Mouse (Mus musculus): Measurements from ENCODE around the gene Tnrc6c. TPM values are rescaled to one million over a fixed set of nuclear protein-coding genes. Genes with fewer than 3 reads are reported as not detected.
"Not testable (repeated sequence)": the region's sequence is repeated elsewhere in the genome, so short reads cannot be mapped to it uniquely, and the experiment has no call there.

Gene Tnrc6c
- polyA plus RNA-seq, 1 experiment from 2014 or later = 7.4 TPM

GRCm38 (mm10) chr11:117783089-117783488, 129.0 kb downstream of the Tnrc6c start:
- peak overlapping the region; percentile 79 for H3K4me3 ChIP-seq
- peak overlapping the region; percentile 93 for H3K27ac ChIP-seq
- peaks cover 42% of the 10 kb centered on the region for H3K27me3 ChIP-seq (ENCODE audit: insufficient read depth, poor library complexity, severe bottlenecking)
- peak; percentile 93 for DNase-seq (ENCODE audit: low spot score)
- 5% methylated on average over 31 of the region's 31 CpGs for whole genome bisulfite sequencing
- no peaks in the 10 kb centered on the region for H3K9me3 ChIP-seq
- H3K36me3 ChIP-seq = peaks cover 6% of the 10 kb centered on the region; the same call in 1 of the 2 replicates
- peaks cover 56% of the 10 kb centered on the region for H3K4me1 ChIP-seq

- Histone ChIP-seq H3K4me3 (peak overlapping the region; percentile 79), H3K4me1 (peaks cover 49% of the 10 kb centered on the region), H3K27ac (peak overlapping the region; percentile 93), H3K36me3 (no peaks in the 10 kb centered on the region), H3K27me3 (ENCODE audit: insufficient read depth, poor library complexity, severe bottlenecking) (peaks cover 43% of the 10 kb centered on the region), H3K9me3 (no peaks in the 10 kb centered on the region)
- WGBS = 40% methylated on average over 10 of the region's 10 CpGs
- DNase-seq (ENCODE audit: low spot score) = peak; percentile 89
These were observed 129.7 kb downstream of the Tnrc6c start for GRCm38 (mm10) chr11:117783683-117784309.

DNA sequence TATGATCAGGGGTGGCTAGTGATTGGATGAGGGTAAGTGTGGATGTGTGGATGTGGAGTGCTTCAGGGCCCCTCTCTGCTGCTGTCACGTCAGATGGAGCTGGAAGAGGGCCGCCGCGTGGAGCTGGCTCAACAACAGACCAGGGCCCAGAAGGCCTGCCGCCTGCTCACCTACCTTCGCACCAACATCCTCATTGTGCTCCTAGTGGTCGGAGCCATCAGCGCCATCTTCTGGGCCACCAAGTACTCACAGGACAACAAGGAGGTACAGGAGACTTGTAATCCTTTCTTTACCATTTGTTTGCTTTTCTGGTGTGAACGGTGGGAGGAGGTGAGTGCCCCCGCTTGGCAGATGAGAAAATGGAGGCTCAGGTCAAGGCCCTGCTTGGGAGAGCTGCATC, 132.2 kb downstream of the Tnrc6c start:
- Histone ChIP-seq H3K9me3 (no peaks in the 10 kb centered on the region), H3K4me3 (no peak overlapping the region), H3K27me3 (ENCODE audit: insufficient read depth, poor library complexity, severe bottlenecking) (peaks cover 61% of the 10 kb centered on the region), H3K36me3 (no peaks in the 10 kb centered on the region), H3K27ac (no peak overlapping the region), H3K4me1 (peaks cover 38% of the 10 kb centered on the region)
- peak; percentile 87 for DNase-seq (ENCODE audit: low spot score)
- WGBS = 9% methylated on average over 10 of the region's 10 CpGs

- DNase-seq (ENCODE audit: low spot score); H3K36me3 ChIP-seq; H3K4me3 ChIP-seq; H3K27ac ChIP-seq; H3K9me3 ChIP-seq: not testable (repeated sequence)
- Histone ChIP-seq H3K4me1 (peaks cover 30% of the 10 kb centered on the region), H3K27me3 (ENCODE audit: insufficient read depth, poor library complexity, severe bottlenecking) (peaks cover 53% of the 10 kb centered on the region)
- 85% methylated on average over 7 of the region's 7 CpGs for WGBS
These were observed 134.4 kb downstream of the Tnrc6c start for GRCm38 (mm10) chr11:117788481-117788880.

GRCm38 (mm10) chr11:117790286-117790685, 136.2 kb downstream of the Tnrc6c start:
- Histone ChIP-seq H3K9me3 (no peaks in the 10 kb centered on the region), H3K27ac (peak overlapping the region; percentile 56), H3K4me3 (peak overlapping the region; percentile 42), H3K36me3 (no peaks in the 10 kb centered on the region), H3K4me1 (peaks cover 30% of the 10 kb centered on the region), H3K27me3 (ENCODE audit: insufficient read depth, poor library complexity, severe bottlenecking) (peaks cover 35% of the 10 kb centered on the region)
- WGBS = 8% methylated on average over 14 of the region's 14 CpGs
- DNase-seq (ENCODE audit: low spot score) = peak; percentile 87

DNA sequence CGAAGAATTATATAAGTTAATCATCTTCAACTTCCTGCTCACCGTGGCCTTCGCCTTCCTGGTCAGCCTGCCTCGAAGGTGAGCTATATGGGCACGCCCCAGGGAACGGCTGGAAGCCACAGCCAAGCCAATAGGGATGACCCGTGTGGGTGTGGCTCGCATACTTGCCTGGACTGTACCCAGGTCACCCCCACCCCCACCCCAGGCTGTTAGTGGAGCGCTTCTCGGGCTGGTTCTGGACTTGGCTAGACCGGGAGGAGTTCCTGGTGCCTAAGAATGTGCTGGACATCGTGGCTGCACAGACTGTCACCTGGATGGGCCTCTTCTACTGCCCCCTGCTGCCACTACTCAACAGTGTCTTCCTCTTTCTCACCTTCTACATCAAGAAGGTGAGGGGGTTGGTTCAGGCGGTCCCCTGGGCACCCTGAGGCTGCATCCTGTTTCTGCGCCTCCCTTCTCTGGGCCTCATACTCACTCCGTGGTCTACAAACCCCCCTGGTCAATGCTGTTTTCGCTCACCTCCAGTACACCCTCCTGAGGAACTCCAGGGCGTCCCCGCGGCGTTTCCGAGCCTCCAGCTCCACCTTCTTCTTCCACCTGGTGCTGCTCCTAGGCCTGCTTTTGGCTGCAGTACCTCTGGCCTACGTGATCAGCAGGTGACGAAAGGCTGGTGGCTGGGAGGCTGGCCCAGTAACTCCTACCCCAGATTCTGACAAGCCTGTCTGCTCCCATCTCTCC, 136.8 kb downstream of the Tnrc6c start:
- WGBS = 26% methylated on average over 23 of the region's 23 CpGs
- Histone ChIP-seq H3K27me3 (ENCODE audit: insufficient read depth, poor library complexity, severe bottlenecking) (peaks cover 35% of the 10 kb centered on the region), H3K4me1 (peaks cover 30% of the 10 kb centered on the region), H3K27ac (peak overlapping the region; percentile 56), H3K9me3 (no peaks in the 10 kb centered on the region), H3K4me3 (peak overlapping the region; percentile 42), H3K36me3 (no peaks in the 10 kb centered on the region)
- peak; percentile 87 for DNase-seq (ENCODE audit: low spot score)

GRCm38 (mm10) chr11:117791441-117791761, 137.3 kb downstream of the Tnrc6c start:
- no peaks in the 10 kb centered on the region for H3K36me3 ChIP-seq
- no peaks in the 10 kb centered on the region for H3K9me3 ChIP-seq
- H3K27me3 ChIP-seq (ENCODE audit: insufficient read depth, poor library complexity, severe bottlenecking) = peaks cover 35% of the 10 kb centered on the region
- H3K27ac ChIP-seq = peak overlapping the region; percentile 56; the same call in 1 of the 2 replicates
- H3K4me3 ChIP-seq = no peak overlapping the region
- peaks cover 35% of the 10 kb centered on the region for H3K4me1 ChIP-seq
- no peak for DNase-seq (ENCODE audit: low spot score)
- WGBS = 74% methylated on average over 9 of the region's 9 CpGs

DNA sequence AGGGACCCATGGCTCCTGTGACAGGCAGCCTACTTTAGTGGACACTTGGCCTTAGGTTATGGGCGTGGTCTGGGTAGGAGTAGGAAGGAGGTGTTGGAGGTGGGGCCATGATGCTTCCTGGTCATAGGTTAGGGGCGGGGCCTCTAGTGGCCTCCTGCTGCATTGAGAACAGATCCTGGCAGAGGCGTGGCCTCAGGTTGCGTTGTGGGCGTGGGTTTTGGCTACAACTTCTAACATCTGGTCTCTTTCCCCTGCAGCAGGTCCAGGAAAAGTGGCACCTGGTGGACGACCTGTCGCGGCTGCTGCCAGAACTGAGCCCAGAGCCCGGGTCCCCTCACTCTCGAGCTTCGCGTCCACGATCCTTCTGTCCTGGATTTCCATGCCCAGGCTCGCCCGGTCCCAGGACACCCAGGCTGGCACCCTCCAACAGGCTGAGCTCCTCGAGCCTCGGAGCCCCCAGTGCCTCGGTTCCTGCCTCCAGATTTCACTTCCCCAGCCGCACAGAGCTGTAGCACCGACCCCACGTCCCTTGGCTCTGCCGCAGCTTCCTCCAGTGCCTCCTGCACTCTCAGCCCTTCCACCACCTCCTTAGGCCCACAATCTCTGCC, 138.3 kb downstream of the Tnrc6c start:
- DNase-seq (ENCODE audit: low spot score) = peak; percentile 96
- Histone ChIP-seq H3K9me3 (no peaks in the 10 kb centered on the region), H3K4me1 (peaks cover 41% of the 10 kb centered on the region), H3K36me3 (no peaks in the 10 kb centered on the region), H3K27ac (peak overlapping the region; percentile 73), H3K27me3 (ENCODE audit: insufficient read depth, poor library complexity, severe bottlenecking) (peaks cover 36% of the 10 kb centered on the region), H3K4me3 (peak overlapping the region; percentile 55)
- 10% methylated on average over 22 of the region's 22 CpGs for WGBS

DNA sequence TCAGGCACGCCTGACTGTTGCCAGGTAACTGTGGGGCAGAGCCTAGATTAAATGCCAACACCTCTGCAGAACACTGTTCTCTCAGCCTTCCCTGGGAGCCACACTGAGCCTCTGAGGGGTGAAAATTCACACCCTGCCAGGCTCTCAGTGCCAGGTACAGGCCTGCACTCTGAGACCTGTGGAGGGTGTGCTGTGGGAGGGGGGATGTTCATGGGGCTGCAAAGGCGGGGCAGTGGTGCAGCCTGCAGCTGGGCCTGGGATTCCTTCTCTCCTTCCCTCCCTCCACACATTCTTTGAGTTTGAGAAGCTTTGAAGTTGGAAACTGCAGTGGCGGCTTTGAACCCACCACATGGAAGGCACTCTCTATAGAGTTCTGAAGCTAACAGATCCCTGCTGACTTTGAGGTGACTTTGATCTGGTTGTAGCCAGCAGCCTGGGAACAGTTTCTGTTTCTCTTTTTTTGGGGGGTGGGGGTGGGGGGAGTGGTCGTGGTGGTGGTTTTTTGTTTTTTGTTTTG, 140.0 kb downstream of the Tnrc6c start:
- H3K9me3 ChIP-seq = no peaks in the 10 kb centered on the region
- no peaks in the 10 kb centered on the region for H3K36me3 ChIP-seq
- WGBS = 51% methylated on average over 4 of the region's 4 CpGs
- no peak overlapping the region for H3K27ac ChIP-seq
- no peak overlapping the region for H3K4me3 ChIP-seq
- peaks cover 58% of the 10 kb centered on the region for H3K4me1 ChIP-seq
- peaks cover 37% of the 10 kb centered on the region for H3K27me3 ChIP-seq (ENCODE audit: insufficient read depth, poor library complexity, severe bottlenecking)
- DNase-seq (ENCODE audit: low spot score) = no peak

DNA sequence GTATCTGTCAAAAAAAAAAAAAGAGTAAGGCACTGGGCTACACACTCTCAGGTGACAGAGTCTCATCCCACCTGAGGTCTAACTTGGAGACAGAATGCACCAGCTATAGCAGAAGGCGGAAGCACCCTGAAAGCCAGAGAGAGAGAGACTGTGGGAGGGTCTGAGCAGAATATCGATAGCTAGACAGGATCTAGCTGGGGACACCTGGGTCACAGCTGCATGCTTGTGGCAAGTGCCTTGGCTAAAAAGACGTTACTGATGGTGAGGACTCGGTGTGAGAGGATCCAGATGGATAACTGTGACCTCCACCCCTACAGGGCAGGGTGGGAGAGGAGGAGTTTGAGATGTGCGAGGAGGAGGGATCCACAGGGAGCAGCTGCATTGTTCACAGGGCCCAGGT, 142.9 kb downstream of the Tnrc6c start:
- peaks cover 13% of the 10 kb centered on the region for H3K27me3 ChIP-seq (ENCODE audit: insufficient read depth, poor library complexity, severe bottlenecking)
- no peaks in the 10 kb centered on the region for H3K36me3 ChIP-seq
- no peaks in the 10 kb centered on the region for H3K9me3 ChIP-seq
- no peak overlapping the region for H3K4me3 ChIP-seq
- peaks cover 45% of the 10 kb centered on the region for H3K4me1 ChIP-seq
- peak overlapping the region; percentile 74; the same call in 1 of the 2 replicates for H3K27ac ChIP-seq
- no peak for DNase-seq (ENCODE audit: low spot score)
- WGBS = 34% methylated on average over 5 of the region's 5 CpGs

DNA sequence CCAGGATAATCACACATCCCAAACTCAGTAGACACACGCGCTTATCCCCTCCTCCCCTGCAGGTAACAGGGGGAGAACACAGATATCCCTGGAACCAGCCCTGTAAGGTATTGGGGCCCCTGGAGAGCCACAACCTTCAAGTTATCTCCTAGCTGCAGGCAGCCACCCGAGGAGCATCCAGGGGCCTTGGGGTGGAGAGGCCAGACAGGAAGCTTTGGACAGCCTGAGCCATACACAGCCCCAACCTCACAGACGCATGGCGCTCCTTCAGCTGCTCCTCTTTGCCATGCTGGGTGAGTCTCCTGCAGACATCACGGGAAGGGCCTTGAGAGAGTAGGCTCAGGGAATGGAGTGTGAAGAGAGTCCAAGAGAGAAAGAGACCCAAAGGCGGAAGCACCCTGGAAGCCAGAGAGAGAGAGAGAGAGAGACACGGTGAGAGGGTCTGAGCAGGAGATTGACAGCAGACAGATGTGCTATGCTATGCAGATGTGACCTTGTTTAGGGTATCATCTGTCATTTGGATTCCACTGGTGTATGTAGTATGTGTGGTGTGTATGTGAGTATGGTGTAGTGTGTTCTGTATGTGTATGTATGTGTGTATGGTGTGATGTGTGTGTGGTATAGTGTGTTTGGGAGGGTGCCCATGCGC, 143.5 kb downstream of the Tnrc6c start, which contains the start of gene 6030468B19Rik:
Gene 6030468B19Rik, plus strand, starts transcription at position 150 of the 649 bp plus-strand sequence.
- Histone ChIP-seq H3K36me3 (no peaks in the 10 kb centered on the region), H3K27ac (peak within 1 kb of the TSS; percentile 74), H3K9me3 (no peaks in the 10 kb centered on the region), H3K4me3 (peak within 1 kb of the TSS; percentile 37), H3K4me1 (peaks cover 38% of the 10 kb centered on the region), H3K27me3 (ENCODE audit: insufficient read depth, poor library complexity, severe bottlenecking) (peaks cover 7% of the 10 kb centered on the region; the same call in 1 of the 2 replicates)
- 29% methylated on average over 9 of the region's 9 CpGs for WGBS
- DNase-seq (ENCODE audit: low spot score) = peak; percentile 92

DNA sequence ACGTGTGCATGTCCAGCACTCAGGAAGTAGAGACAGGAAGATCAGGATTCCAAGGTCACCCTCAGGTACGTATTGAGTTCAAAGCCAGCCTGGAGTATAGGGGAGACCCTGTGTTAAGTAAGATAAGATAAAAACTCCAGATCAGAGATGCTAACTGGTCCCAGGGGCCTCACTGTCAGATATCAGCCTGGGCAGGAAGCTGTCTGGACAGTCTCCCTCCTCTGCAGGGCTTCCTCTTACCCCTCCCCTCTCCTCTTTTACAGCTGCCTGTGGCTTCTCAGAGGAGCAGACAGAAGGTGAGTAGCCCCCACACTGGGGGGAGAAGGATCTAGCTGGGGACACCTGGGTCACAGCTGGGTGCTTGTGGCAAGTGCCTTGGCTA, 144.1 kb downstream of the Tnrc6c start:
- 14% methylated on average over 2 of the region's 2 CpGs for WGBS
- Histone ChIP-seq H3K36me3 (no peaks in the 10 kb centered on the region), H3K4me1 (peaks cover 37% of the 10 kb centered on the region), H3K27ac (peak overlapping the region; percentile 74), H3K4me3 (peak overlapping the region; percentile 37), H3K9me3 (no peaks in the 10 kb centered on the region), H3K27me3 (ENCODE audit: insufficient read depth, poor library complexity, severe bottlenecking) (peaks cover 5% of the 10 kb centered on the region; the same call in 1 of the 2 replicates)
- DNase-seq (ENCODE audit: low spot score) = peak; percentile 85
